Mouse (Mus musculus): ENCODE measurements at regions not wholly inside any gene's neighbourhood (a gene's known extent, or its start where the extent isn't known, plus 50 kb on each side); places are given as distances from the start of the nearest gene placed in this dataset.

DNA sequence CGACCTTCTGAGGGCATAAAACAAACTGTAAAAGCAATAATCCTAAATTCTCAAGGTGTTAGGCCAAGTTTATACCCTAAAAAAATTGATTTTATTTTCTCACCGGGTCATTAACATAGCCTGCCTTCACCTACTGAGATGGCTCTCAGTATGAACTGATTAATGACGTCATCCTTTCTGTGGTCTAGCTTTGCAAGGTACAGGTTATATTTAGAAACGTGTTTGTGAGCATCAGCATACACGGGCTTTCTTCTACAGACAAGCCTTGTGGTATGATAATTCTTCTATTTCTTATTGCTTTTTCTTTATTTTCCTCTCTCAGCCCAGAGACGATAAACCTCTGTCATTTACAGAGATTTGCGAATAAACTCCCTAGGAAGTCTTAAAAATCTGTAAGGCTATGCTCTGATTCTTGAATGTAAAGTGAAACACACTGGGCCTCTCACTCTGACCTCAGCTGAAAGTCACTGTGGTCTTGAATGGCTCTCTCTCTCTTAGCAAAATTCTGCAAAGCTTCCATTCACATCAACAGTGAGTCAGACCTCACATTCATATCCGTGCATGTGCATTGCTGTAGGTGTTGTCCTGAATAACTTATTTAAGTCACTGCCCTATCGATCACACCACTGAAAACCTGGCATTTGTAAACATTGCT lies 534.3 kb downstream of the Epha4 start:
- TF ChIP-seq MAX (IDR thresholded peaks at IDR 0.05): no peak
- TF ChIP-seq CTCF (IDR thresholded peaks at IDR 0.05; ENCODE audit: control insufficient read depth, insufficient read depth, insufficient read length): no peak
- no peak for TF ChIP-seq CEBPB (IDR thresholded peaks at IDR 0.05; ENCODE audit: low read depth)
- no peak for TF ChIP-seq FOSL1 (IDR thresholded peaks at IDR 0.05; ENCODE audit: insufficient read depth, low read length, poor library complexity, severe bottlenecking)
- no peak for TF ChIP-seq MYOD1 (IDR thresholded peaks at IDR 0.05; ENCODE audit: control insufficient read depth, insufficient read length, low read depth)
- TF ChIP-seq MYOG (IDR thresholded peaks at IDR 0.05; ENCODE audit: control insufficient read depth, extremely low read depth, insufficient read length): no peak
- no peak for TF ChIP-seq USF1 (IDR thresholded peaks at IDR 0.05; ENCODE audit: low read depth)
- Histone ChIP-seq H3K36me3 (ENCODE audit: control insufficient read depth, insufficient read depth) (no peaks in the 10 kb centered on the region), H3ac (ENCODE audit: control insufficient read depth, insufficient read length, low read depth) (no peak overlapping the region), H3K27me3 (ENCODE audit: control insufficient read depth, insufficient read depth, insufficient read length) (no peaks in the 10 kb centered on the region), H3K79me2 (ENCODE audit: control insufficient read depth, insufficient read depth) (no peaks in the 10 kb centered on the region), H3K4me3 (ENCODE audit: insufficient read depth, poor library complexity, severe bottlenecking) (no peak overlapping the region), H3K79me3 (ENCODE audit: low read depth) (no peaks in the 10 kb centered on the region)

GRCm38 (mm10) chr1:76993776-76994175 lies 521.1 kb downstream of the Epha4 start:
- no peak overlapping the region for H3ac ChIP-seq (ENCODE audit: control insufficient read depth, insufficient read length, low read depth)
- H3K79me3 ChIP-seq (ENCODE audit: low read depth): no peaks in the 10 kb centered on the region
- H3K4me3 ChIP-seq (ENCODE audit: insufficient read depth, poor library complexity, severe bottlenecking): no peak overlapping the region
- TF ChIP-seq USF1 (IDR thresholded peaks at IDR 0.05; ENCODE audit: low read depth): no peak
- TF ChIP-seq MYOD1 (IDR thresholded peaks at IDR 0.05; ENCODE audit: control insufficient read depth, insufficient read length, low read depth): no peak
- TF ChIP-seq MYOG (IDR thresholded peaks at IDR 0.05; ENCODE audit: control insufficient read depth, extremely low read depth, insufficient read length): no peak
- no peak for TF ChIP-seq MAX (IDR thresholded peaks at IDR 0.05)
- no peak for TF ChIP-seq CEBPB (IDR thresholded peaks at IDR 0.05; ENCODE audit: low read depth)
- no peak for TF ChIP-seq CTCF (IDR thresholded peaks at IDR 0.05; ENCODE audit: control insufficient read depth, insufficient read depth, insufficient read length)
- no peak for TF ChIP-seq FOSL1 (IDR thresholded peaks at IDR 0.05; ENCODE audit: insufficient read depth, low read length, poor library complexity, severe bottlenecking)
- no peaks in the 10 kb centered on the region for H3K36me3 ChIP-seq (ENCODE audit: control insufficient read depth, insufficient read depth)
- H3K27me3 ChIP-seq (ENCODE audit: control insufficient read depth, insufficient read depth, insufficient read length): no peaks in the 10 kb centered on the region
- no peaks in the 10 kb centered on the region for H3K79me2 ChIP-seq (ENCODE audit: control insufficient read depth, insufficient read depth)

- TF ChIP-seq USF1 (IDR thresholded peaks at IDR 0.05; ENCODE audit: low read depth): no peak
- TF ChIP-seq FOSL1 (IDR thresholded peaks at IDR 0.05; ENCODE audit: insufficient read depth, low read length, poor library complexity, severe bottlenecking): no peak
- no peak for TF ChIP-seq MYOD1 (IDR thresholded peaks at IDR 0.05; ENCODE audit: control insufficient read depth, insufficient read length, low read depth)
- TF ChIP-seq MAX (IDR thresholded peaks at IDR 0.05): no peak
- no peak for TF ChIP-seq CTCF (IDR thresholded peaks at IDR 0.05; ENCODE audit: control insufficient read depth, insufficient read depth, insufficient read length)
- no peak for TF ChIP-seq CEBPB (IDR thresholded peaks at IDR 0.05; ENCODE audit: low read depth)
- TF ChIP-seq MYOG (IDR thresholded peaks at IDR 0.05; ENCODE audit: control insufficient read depth, extremely low read depth, insufficient read length): no peak
- Histone ChIP-seq H3ac (ENCODE audit: control insufficient read depth, insufficient read length, low read depth) (no peak overlapping the region), H3K36me3 (ENCODE audit: control insufficient read depth, insufficient read depth) (no peaks in the 10 kb centered on the region)
Observed at GRCm38 (mm10) chr1:77008001-77008400, 506.9 kb downstream of the Epha4 start.

GRCm38 (mm10) chr1:77010608-77011214 lies 504.2 kb downstream of the Epha4 start:
- H3K36me3 ChIP-seq (ENCODE audit: control insufficient read depth, insufficient read depth): no peaks in the 10 kb centered on the region
- H3K27me3 ChIP-seq (ENCODE audit: control insufficient read depth, insufficient read depth, insufficient read length): no peaks in the 10 kb centered on the region
- H3K79me3 ChIP-seq (ENCODE audit: low read depth): no peaks in the 10 kb centered on the region
- no peaks in the 10 kb centered on the region for H3K79me2 ChIP-seq (ENCODE audit: control insufficient read depth, insufficient read depth)
- H3K4me3 ChIP-seq (ENCODE audit: insufficient read depth, poor library complexity, severe bottlenecking): no peak overlapping the region
- no peak for TF ChIP-seq CTCF (IDR thresholded peaks at IDR 0.05; ENCODE audit: control insufficient read depth, insufficient read depth, insufficient read length)
- no peak for TF ChIP-seq CEBPB (IDR thresholded peaks at IDR 0.05; ENCODE audit: low read depth)
- no peak for TF ChIP-seq MYOG (IDR thresholded peaks at IDR 0.05; ENCODE audit: control insufficient read depth, extremely low read depth, insufficient read length)
- TF ChIP-seq MYOD1 (IDR thresholded peaks at IDR 0.05; ENCODE audit: control insufficient read depth, insufficient read length, low read depth): no peak
- no peak for TF ChIP-seq FOSL1 (IDR thresholded peaks at IDR 0.05; ENCODE audit: insufficient read depth, low read length, poor library complexity, severe bottlenecking)
- TF ChIP-seq MAX (IDR thresholded peaks at IDR 0.05): no peak
- no peak overlapping the region for H3ac ChIP-seq (ENCODE audit: control insufficient read depth, insufficient read length, low read depth)

More at GRCm38 (mm10) chr1:77008001-77008400, 506.9 kb downstream of the Epha4 start:
- Histone ChIP-seq H3K79me3 (ENCODE audit: low read depth) (no peaks in the 10 kb centered on the region), H3K27me3 (ENCODE audit: control insufficient read depth, insufficient read depth, insufficient read length) (no peaks in the 10 kb centered on the region), H3K4me3 (ENCODE audit: insufficient read depth, poor library complexity, severe bottlenecking) (no peak overlapping the region), H3K79me2 (ENCODE audit: control insufficient read depth, insufficient read depth) (no peaks in the 10 kb centered on the region)

DNA sequence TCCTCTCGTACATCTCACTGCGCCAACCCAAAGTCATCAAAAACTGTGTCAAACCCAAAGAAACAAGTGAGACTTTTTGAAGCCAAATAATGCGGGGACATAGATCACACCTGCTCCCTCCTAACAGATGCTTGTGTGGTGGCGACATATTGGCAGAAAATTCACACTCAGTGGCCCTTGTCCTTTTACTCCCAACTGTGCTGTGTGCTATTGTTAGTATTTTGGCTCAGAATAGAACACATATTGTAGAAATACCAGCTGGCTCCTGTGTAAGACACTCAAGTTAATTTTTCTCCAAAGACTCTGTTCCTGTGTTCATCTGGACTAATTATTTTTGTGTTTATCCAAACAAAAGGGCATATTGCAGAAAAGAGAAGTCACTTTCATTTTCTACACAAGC lies 487.2 kb downstream of the Epha4 start:
- H3K27me3 ChIP-seq (ENCODE audit: control insufficient read depth, insufficient read depth, insufficient read length): no peaks in the 10 kb centered on the region
- H3K36me3 ChIP-seq (ENCODE audit: control insufficient read depth, insufficient read depth): no peaks in the 10 kb centered on the region
- H3ac ChIP-seq (ENCODE audit: control insufficient read depth, insufficient read length, low read depth): no peak overlapping the region
- H3K79me2 ChIP-seq (ENCODE audit: control insufficient read depth, insufficient read depth): no peaks in the 10 kb centered on the region
- no peaks in the 10 kb centered on the region for H3K79me3 ChIP-seq (ENCODE audit: low read depth)
- TF ChIP-seq CEBPB (IDR thresholded peaks at IDR 0.05; ENCODE audit: low read depth) (no peak), USF1 (IDR thresholded peaks at IDR 0.05; ENCODE audit: low read depth) (no peak), CTCF (IDR thresholded peaks at IDR 0.05; ENCODE audit: control insufficient read depth, insufficient read depth, insufficient read length) (no peak), MYOD1 (IDR thresholded peaks at IDR 0.05; ENCODE audit: control insufficient read depth, insufficient read length, low read depth) (no peak), MYOG (IDR thresholded peaks at IDR 0.05; ENCODE audit: control insufficient read depth, extremely low read depth, insufficient read length) (no peak), MAX (IDR thresholded peaks at IDR 0.05) (no peak), FOSL1 (IDR thresholded peaks at IDR 0.05; ENCODE audit: insufficient read depth, low read length, poor library complexity, severe bottlenecking) (no peak)
- no peak overlapping the region for H3K4me3 ChIP-seq (ENCODE audit: insufficient read depth, poor library complexity, severe bottlenecking)

Data from C2C12 (cell line).